ENCODE assay signal across 9 mouse cellular contexts in the genomic region with DNA sequence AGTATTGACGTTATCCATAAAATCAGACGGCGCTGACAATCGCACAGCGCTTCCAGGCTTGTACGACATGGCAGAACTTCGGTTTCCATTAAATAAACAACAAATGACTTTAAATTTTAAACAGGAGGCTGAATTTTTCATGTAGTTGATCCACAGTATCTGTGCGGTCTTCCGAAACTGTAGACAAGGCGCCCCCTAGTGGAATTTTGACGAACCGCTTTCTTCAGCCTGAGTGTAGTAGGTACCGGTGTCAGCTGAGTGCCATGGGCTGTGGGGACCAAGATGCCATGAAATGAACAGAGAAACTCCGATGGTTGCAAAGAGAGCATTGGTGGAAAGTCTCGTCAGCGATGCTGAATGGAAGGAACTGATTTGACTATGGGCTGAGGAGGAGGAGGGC. TPM values are rescaled to one million over a fixed set of nuclear protein-coding genes. Genes with fewer than 3 reads are reported as not detected.
A peak's percentile ranks its signal among the peaks of the same experiment; 100 is the strongest.
DNase-seq lines count a peak whose midpoint lies in the region; TF ChIP-seq lines count a peak whose summit lies in the region.
"Had no signal": no experiment of that assay in that cellular context is flagged by ENCODE, and none has a peak within 500 bp of the region (broad histone marks: within the 10 kb centered on the region; RNA-seq: fewer than 3 reads in every experiment).

No protein-coding gene starts in this region.

- H3K27ac ChIP-seq in left cerebral cortex, adult 2 months: no peak overlapping the region
- H3K27ac ChIP-seq in olfactory bulb, adult 2 months (ENCODE audit: insufficient read depth, low read depth, low read length): no peak overlapping the region
- H3K27ac ChIP-seq: liver, embryonic 15.5 days had no signal

- 64% methylated on average over 16 of the region's 16 CpGs for WGBS in olfactory bulb, adult 2 months

- peak; percentile 70 for TF ChIP-seq CTCF in left cerebral cortex, adult 2 months (IDR thresholded peaks at IDR 0.05)
- TF ChIP-seq CTCF in olfactory bulb, adult 2 months (IDR thresholded peaks at IDR 0.05; ENCODE audit: insufficient read depth, low read depth, low read length): peak; percentile 29; the same call in 1 of the 2 replicates

- DNase-seq in gastrocnemius, postnatal 14 days: peak; percentile 17
- no peak for DNase-seq in gastrocnemius, adult 8-10 months (ENCODE audit: low spot score in 2 of 2)
- peak; percentile 61 for DNase-seq in A20 (ENCODE audit: low read depth, low spot score)
- DNase-seq in ZHBTc4 (ENCODE audit: low read depth, low spot score): peak; percentile 80
- peak; percentile 55 to 73 for DNase-seq in frontal cortex, postnatal 36 days (ENCODE audit: low spot score in 2 of 2)
- peak; percentile 45 to 63 for DNase-seq in left cerebral cortex, adult 2 months (ENCODE audit: extremely low spot score in 1 of 2, low spot score in 2 of 2)
- peak; percentile 20 for DNase-seq in yolk sac, embryonic 10.5 days (ENCODE audit: low spot score)

- H3K4me3 ChIP-seq in left cerebral cortex, adult 2 months: no peak overlapping the region
- H3K4me3 ChIP-seq in olfactory bulb, adult 2 months (ENCODE audit: insufficient read depth, low read depth, low read length): no peak overlapping the region
- H3K4me3 ChIP-seq: liver, embryonic 15.5 days had no signal

- no peak for TF ChIP-seq POLR2A in olfactory bulb, adult 2 months (IDR thresholded peaks at IDR 0.05; ENCODE audit: insufficient read depth, low read depth, low read length)

- peaks cover 2% of the 10 kb centered on the region; the same call in 1 of the 2 replicates for H3K4me1 ChIP-seq in olfactory bulb, adult 2 months (ENCODE audit: control insufficient read depth, insufficient read depth, low read length)
- H3K4me1 ChIP-seq: liver, embryonic 15.5 days had no signal

- intact Hi-C loops in gastrocnemius, postnatal 14 days (cut with DNase I; ENCODE audit: low total_unique reads): no loop called here
- intact Hi-C loops in left cerebral cortex, adult 2 months (cut with DNase I): no loop called here

RNA-seq across cellular contexts. Expression of a gene that starts 17.8 kb away (rescaled TPM):
- 1 to 10 TPM; 7.2 to 8.4 TPM for total RNA-seq in gastrocnemius, postnatal 14 days (2021)
- 1 to 10 TPM; 4.7 to 5.1 (median 5.0) TPM for total RNA-seq in gastrocnemius, adult 8-10 months (2022)
- 1 to 10 TPM; 3.7 to 3.9 TPM for total RNA-seq in left cerebral cortex, adult 2 months (2021)
- not detected in 2 replicates for polyA plus RNA-seq in olfactory bulb, adult 2 months (2012; ENCODE audit: insufficient read depth, insufficient read length, low replicate concordance, missing spikeins)

Comparison
In these comparisons a context has a peak if more than half of its experiments do, and no peak if none do; other contexts are left out.
1. DNase-seq: peak in gastrocnemius, postnatal 14 days (single experiment), A20 (single experiment), ZHBTc4 (single experiment), frontal cortex, postnatal 36 days (2 of 2), left cerebral cortex, adult 2 months (2 of 2) and yolk sac, embryonic 10.5 days (single experiment); none in gastrocnemius, adult 8-10 months (0 of 2).